Mouse (Mus musculus) CH12.LX (cell line): ENCODE results near the gene Hdac4. TPM values are rescaled to one million over a fixed set of nuclear protein-coding genes. Genes with fewer than 3 reads are reported as not detected.

Experiments used
- DNase-seq: peaks from one replicate; pipeline ENCODE4 v3.0.0-alpha.2; 2013; ENCODE audit errors: extremely low read depth
- H3K27ac ChIP-seq: 2 replicates; pipeline ENCODE4 v1.5.1; 2012; ENCODE audit warnings: low read depth, mild to moderate bottlenecking, control low read depth, moderate library complexity; ENCODE audit not compliant: insufficient read depth
- H3K27me3 ChIP-seq: replicated peaks from 2 replicates; pipeline ENCODE3; 2012; ENCODE audit warnings: inconsistent platforms
- H3K36me3 ChIP-seq, 2 experiments: replicated peaks in 1 of 2; 2 replicates each; pipeline versions ENCODE3 to v1.6.1; 2012; ENCODE audit warnings: inconsistent platforms in 1 of 2, low read length in 1 of 2, mild to moderate bottlenecking in 1 of 2, mixed read lengths in 1 of 2, moderate library complexity in 1 of 2; ENCODE audit not compliant: control insufficient read depth in 1 of 2, insufficient read depth in 1 of 2
- H3K4me1 ChIP-seq, 2 experiments: 2 replicates each; pipeline ENCODE4 v1.6.1; 2012; ENCODE audit warnings: inconsistent platforms in 1 of 2, moderate library complexity in 1 of 2; ENCODE audit not compliant: insufficient read depth in 2 of 2, control insufficient read depth in 1 of 2
- H3K4me2 ChIP-seq: 2 replicates; pipeline ENCODE4 v1.6.1; 2012; ENCODE audit warnings: low read depth, mild to moderate bottlenecking, control low read depth; ENCODE audit not compliant: poor library complexity, insufficient read depth, severe bottlenecking
- H3K4me3 ChIP-seq, 3 experiments: fragments of 150-350 bp in 1 of 3; sonication (generic) in 1 of 3; replicated peaks in 1 of 3; 2 replicates each; pipeline versions ENCODE3 to v1.5.1; 2011 to 2012; ENCODE audit warnings: low read depth in 2 of 3, low read length in 2 of 3, mild to moderate bottlenecking in 2 of 3, moderate library complexity in 2 of 3, control low read depth in 1 of 3, improper control_type of control experiment in 1 of 3, inconsistent platforms in 1 of 3, mixed read lengths in 1 of 3; ENCODE audit not compliant: poor library complexity in 1 of 3
- H3K79me2 ChIP-seq: replicated peaks from 2 replicates; pipeline ENCODE4 v1.6.1; 2012; ENCODE audit warnings: mild to moderate bottlenecking, moderate library complexity; ENCODE audit not compliant: control insufficient read depth, poor library complexity, insufficient read depth, severe bottlenecking; ENCODE audit errors: extremely low read depth
- H3K9ac ChIP-seq: 2 replicates; pipeline ENCODE4 v1.6.1; 2012; ENCODE audit warnings: low read depth, mild to moderate bottlenecking, control low read depth, moderate library complexity; ENCODE audit not compliant: insufficient read depth
- H3K9me3 ChIP-seq: replicated peaks from 2 replicates; pipeline ENCODE3; 2012; ENCODE audit warnings: low read length, inconsistent platforms, mixed read lengths
- CTCF ChIP-seq, 2 experiments: IDR thresholded peaks in 1 of 2; conservative IDR thresholded peaks in 1 of 2; 2 replicates each; pipeline ENCODE4 v1.5.1; 2011 to 2012; ENCODE audit warnings: low read depth in 2 of 2, low read length in 2 of 2, improper control_type of control experiment in 1 of 2, inconsistent platforms in 1 of 2, mild to moderate bottlenecking in 1 of 2, moderate library complexity in 1 of 2
- E2F4 ChIP-seq: IDR thresholded peaks from 2 replicates; pipeline ENCODE4 v1.6.1; 2011; ENCODE audit warnings: low read depth, low read length, improper control_type of control experiment; ENCODE audit not compliant: insufficient replicate concordance
- EP300 ChIP-seq: IDR thresholded peaks from 2 replicates; pipeline ENCODE4 v1.6.1; 2011; ENCODE audit warnings: low read length, improper control_type of control experiment
- GABPA ChIP-seq: IDR thresholded peaks from 2 replicates; pipeline ENCODE4 v1.6.1; 2012; ENCODE audit warnings: low read depth, low read length, improper control_type of control experiment, inconsistent platforms; ENCODE audit not compliant: insufficient replicate concordance
- JUND ChIP-seq: conservative IDR thresholded peaks from 2 replicates; pipeline ENCODE4 v1.6.1; 2011; ENCODE audit warnings: low read depth, low read length, improper control_type of control experiment
- KAT2A ChIP-seq: IDR thresholded peaks from 2 replicates; pipeline ENCODE4 v1.6.1; 2012; ENCODE audit warnings: low read length, improper control_type of control experiment, inconsistent platforms; ENCODE audit not compliant: insufficient replicate concordance
- MAFK ChIP-seq: IDR thresholded peaks from 2 replicates; pipeline ENCODE4 v1.6.1; 2011; ENCODE audit warnings: low read length, improper control_type of control experiment; ENCODE audit not compliant: insufficient replicate concordance
- MAZ ChIP-seq: IDR thresholded peaks from 2 replicates; pipeline ENCODE4 v1.6.1; 2012; ENCODE audit warnings: low read depth, mild to moderate bottlenecking, inconsistent platforms, low read length, improper control_type of control experiment, moderate library complexity
- MEF2A ChIP-seq: IDR thresholded peaks from 2 replicates; pipeline ENCODE4 v1.6.1; 2014; ENCODE audit warnings: low read depth, mild to moderate bottlenecking, inconsistent platforms, low read length, improper control_type of control experiment, borderline replicate concordance
- NELFE ChIP-seq: IDR thresholded peaks from 2 replicates; pipeline ENCODE4 v1.6.1; 2011; ENCODE audit warnings: low read depth, low read length, improper control_type of control experiment
- NRF1 ChIP-seq: IDR thresholded peaks from 2 replicates; pipeline ENCODE4 v1.6.1; 2014; ENCODE audit warnings: low read depth, mild to moderate bottlenecking, inconsistent platforms, low read length, improper control_type of control experiment, moderate library complexity
- PAX5 ChIP-seq: IDR thresholded peaks from 2 replicates; pipeline ENCODE4 v1.6.1; 2012; ENCODE audit warnings: low read length, inconsistent platforms, mixed read lengths
- POLR2A ChIP-seq: IDR thresholded peaks from 2 replicates; pipeline ENCODE4 v1.6.1; 2011; ENCODE audit warnings: low read depth, mild to moderate bottlenecking, improper control_type of control experiment, low read length
- POLR2AphosphoS2 ChIP-seq: IDR thresholded peaks from 2 replicates; pipeline ENCODE4 v1.6.1; 2011; ENCODE audit warnings: low read depth, low read length, improper control_type of control experiment
- RCOR1 ChIP-seq: conservative IDR thresholded peaks from 2 replicates; pipeline ENCODE4 v1.6.1; 2012; ENCODE audit warnings: low read depth, mild to moderate bottlenecking, inconsistent platforms, low read length, improper control_type of control experiment
- SIN3A ChIP-seq: IDR thresholded peaks from 2 replicates; pipeline ENCODE4 v1.6.1; 2012; ENCODE audit warnings: low read length, improper control_type of control experiment, inconsistent platforms
- SMC3 ChIP-seq: IDR thresholded peaks from 2 replicates; pipeline ENCODE4 v1.6.1; 2011; ENCODE audit warnings: low read depth, low read length, improper control_type of control experiment
- TBP ChIP-seq: conservative IDR thresholded peaks from 2 replicates; pipeline ENCODE4 v1.6.1; 2011; ENCODE audit warnings: low read depth, low read length, improper control_type of control experiment
- TCF12 ChIP-seq: IDR thresholded peaks from 2 replicates; pipeline ENCODE4 v1.6.1; 2014; ENCODE audit warnings: low read depth, mild to moderate bottlenecking, inconsistent platforms, low read length, improper control_type of control experiment
- USF1 ChIP-seq: IDR thresholded peaks from 2 replicates; pipeline ENCODE4 v1.6.1; 2014; ENCODE audit warnings: low read depth, mild to moderate bottlenecking, inconsistent platforms, low read length, improper control_type of control experiment
- USF2 ChIP-seq: conservative IDR thresholded peaks from 2 replicates; pipeline ENCODE4 v1.6.1; 2011; ENCODE audit warnings: low read depth, low read length, improper control_type of control experiment
- ZC3H11A ChIP-seq: IDR thresholded peaks from 2 replicates; pipeline ENCODE4 v1.6.1; 2012; ENCODE audit warnings: low read depth, mild to moderate bottlenecking, inconsistent platforms, low read length, improper control_type of control experiment
- ZKSCAN1 ChIP-seq: IDR thresholded peaks from 2 replicates; pipeline ENCODE4 v1.6.1; 2012; ENCODE audit warnings: low read depth, inconsistent platforms, low read length, improper control_type of control experiment, borderline replicate concordance
- ZNF384 ChIP-seq: IDR thresholded peaks from 2 replicates; pipeline ENCODE4 v1.6.1; 2012; ENCODE audit warnings: low read depth, low read length, improper control_type of control experiment, inconsistent platforms
- dilution Hi-C: fragments of 300-500 bp; cut with MboI; formaldehyde crosslinking; loops from 2 replicates; pipeline ENCODE4 v1.14.3; 2020; ENCODE audit warnings: low sequenced_read_pairs; ENCODE audit not compliant: extremely low pct_unique_long_range_greater_than_20kb, extremely low pct_ligation_motif_present
- in situ Hi-C: fragments of 300-500 bp; cut with MboI; formaldehyde crosslinking; loops from 3 replicates; pipeline ENCODE4 v1.14.3; 2019; ENCODE audit warnings: low sequenced_read_pairs, low pct_ligation_motif_present, low pct_unique_long_range_greater_than_20kb, mixed read lengths
- polyA plus RNA-seq: library from polyadenylated mRNA; unstranded; fragments of >175 nt; gene quantifications from 2 replicates; pipeline ENCODE4 v1.2.1, GENCODE M21; 2012; ENCODE audit warnings: low read depth; ENCODE audit not compliant: insufficient read length
- total RNA-seq, 2 experiments: library from RNA; depleted of rRNA; stranded (reverse); fragments of 300-350 nt in 1 of 2; fragments of >200 nt in 1 of 2; gene quantifications; 2 replicates each; pipeline ENCODE4 v1.2.3; 2012 to 2014

The Hdac4 gene
- total and polyA plus RNA-seq, 3 experiments = 2.4 to 6.3 (median 4.3) TPM

- dilution Hi-C loops = no loop called here
- no peak overlapping the region for H3K4me2 ChIP-seq
- H3K9me3 ChIP-seq = no peaks in the 10 kb centered on the region
- peaks cover 0 to 9% of the 10 kb centered on the region in 2 experiments; a peak in 1 of 4 replicates for H3K4me1 ChIP-seq
- H3K27ac ChIP-seq = no peak overlapping the region
- H3K27me3 ChIP-seq = no peaks in the 10 kb centered on the region
- no peak for DNase-seq
- H3K79me2 ChIP-seq = no peaks in the 10 kb centered on the region
- in situ Hi-C loops = no loop called here
- no peak overlapping the region for H3K9ac ChIP-seq
- no peak for TF ChIP-seq PAX5
- TF ChIP-seq USF2 = no peak
- no peak for TF ChIP-seq SIN3A
- no peak overlapping the region for H3K4me3 ChIP-seq
- peaks cover 24 to 77% of the 10 kb centered on the region in 2 experiments for H3K36me3 ChIP-seq
Observed at GRCm38 (mm10) chr1:91956229-91956628, 239.3 kb downstream of the Hdac4 start.

GRCm38 (mm10) chr1:91954954-91955353 is 240.5 kb downstream of the Hdac4 start:
- H3K9me3 ChIP-seq = no peaks in the 10 kb centered on the region
- H3K4me2 ChIP-seq = no peak overlapping the region
- H3K9ac ChIP-seq = no peak overlapping the region
- peaks cover 0 to 9% of the 10 kb centered on the region in 2 experiments; a peak in 1 of 4 replicates for H3K4me1 ChIP-seq
- H3K79me2 ChIP-seq = no peaks in the 10 kb centered on the region
- dilution Hi-C loops (no loop called here), in situ Hi-C loops (no loop called here)
- DNase-seq = no peak
- TF ChIP-seq TCF12 (no peak), USF1 (no peak), SMC3 (no peak), GABPA (no peak), POLR2AphosphoS2 (no peak), USF2 (no peak), E2F4 (no peak)
- no peak overlapping the region for H3K4me3 ChIP-seq
- no peak overlapping the region for H3K27ac ChIP-seq
- no peaks in the 10 kb centered on the region for H3K27me3 ChIP-seq
- peaks cover 18 to 75% of the 10 kb centered on the region in 2 experiments for H3K36me3 ChIP-seq

GRCm38 (mm10) chr1:91952912-91953311 is 242.6 kb downstream of the Hdac4 start:
- Histone ChIP-seq H3K27ac (no peak overlapping the region), H3K4me3 (no peak overlapping the region), H3K79me2 (no peaks in the 10 kb centered on the region), H3K4me1 (peaks cover 0 to 9% of the 10 kb centered on the region in 2 experiments; a peak in 1 of 4 replicates), H3K9me3 (no peaks in the 10 kb centered on the region), H3K27me3 (no peaks in the 10 kb centered on the region), H3K4me2 (no peak overlapping the region), H3K9ac (no peak overlapping the region), H3K36me3 (peaks cover 16 to 65% of the 10 kb centered on the region in 2 experiments)
- dilution Hi-C loops = no loop called here
- no peak for TF ChIP-seq EP300
- TF ChIP-seq JUND = no peak
- no peak for TF ChIP-seq POLR2A
- no peak for TF ChIP-seq PAX5
- TF ChIP-seq KAT2A = no peak
- no peak for TF ChIP-seq CTCF (conservative IDR thresholded peaks at IDR 0.05 in 1 of 2, IDR thresholded peaks at IDR 0.05 in 1 of 2; ENCODE audit: low read depth in 2 of 2, low read length in 2 of 2)
- no peak for TF ChIP-seq MAFK
- no peak for TF ChIP-seq MAZ
- no peak for TF ChIP-seq USF2
- no peak for TF ChIP-seq NRF1
- no peak for TF ChIP-seq ZC3H11A
- TF ChIP-seq MEF2A = no peak
- TF ChIP-seq ZKSCAN1 = no peak
- no peak for TF ChIP-seq ZNF384
- no peak for TF ChIP-seq RCOR1
- TF ChIP-seq TBP = no peak
- TF ChIP-seq E2F4 = no peak
- no peak for TF ChIP-seq POLR2AphosphoS2
- no peak for TF ChIP-seq NELFE
- in situ Hi-C loops = no loop called here
- DNase-seq = no peak
